Mouse (Mus musculus) thymus, adult 2 months (tissue): ENCODE data around the gene Schip1. TPM values are rescaled to one million over a fixed set of nuclear protein-coding genes. Genes with fewer than 3 reads are reported as not detected.

Experiments used
- DNase-seq: peaks from one replicate; pipeline ENCODE4 v3.0.0; 2021
- H3K27ac ChIP-seq: fragments of 200-500 bp; 2 replicates; pipeline ENCODE4 v1.5.1; 2012; ENCODE audit warnings: low read length, control low read depth; ENCODE audit not compliant: control insufficient read depth, insufficient read depth
- H3K27me3 ChIP-seq: fragments of 200-500 bp; 2 replicates; pipeline ENCODE4 v1.6.1; 2012; ENCODE audit warnings: mild to moderate bottlenecking, low read length, moderate library complexity, mixed read lengths; ENCODE audit not compliant: control insufficient read depth, insufficient read depth
- H3K36me3 ChIP-seq: fragments of 200-500 bp; 2 replicates; pipeline ENCODE4 v1.6.1; 2012; ENCODE audit warnings: mild to moderate bottlenecking, low read length, moderate library complexity; ENCODE audit not compliant: control insufficient read depth, insufficient read depth
- H3K4me1 ChIP-seq: fragments of 200-500 bp; replicated peaks from 2 replicates; pipeline ENCODE4 v1.6.1; 2012; ENCODE audit warnings: low read length; ENCODE audit not compliant: control insufficient read depth, insufficient read depth
- H3K4me3 ChIP-seq: fragments of 200-500 bp; 2 replicates; pipeline ENCODE4 v1.5.1; 2012; ENCODE audit warnings: mild to moderate bottlenecking, low read length, control low read depth, moderate library complexity; ENCODE audit not compliant: control insufficient read depth, insufficient read depth
- CTCF ChIP-seq: fragments of 200-500 bp; IDR thresholded peaks from 2 replicates; pipeline ENCODE4 v1.5.1; 2012; ENCODE audit warnings: mild to moderate bottlenecking, control low read depth, low read length, moderate library complexity, borderline replicate concordance; ENCODE audit not compliant: control insufficient read depth, poor library complexity, insufficient read depth; ENCODE audit errors: extremely low read depth
- POLR2A ChIP-seq: fragments of 200-500 bp; IDR thresholded peaks from 2 replicates; pipeline ENCODE4 v1.6.1; 2012; ENCODE audit warnings: mild to moderate bottlenecking, low read length, control low read depth, moderate library complexity; ENCODE audit not compliant: control insufficient read depth, poor library complexity, insufficient read depth; ENCODE audit errors: extremely low read depth
- WGBS: fragments of 180-500 bp; shearing (Covaris S2); methylation state at CpG from one replicate; pipeline ENCODE4 v1.1.7; 2018; 5-methylcytosine and 5-hydroxymethylcytosine counted together
- polyA plus RNA-seq: library from polyadenylated mRNA; depleted of rRNA; stranded (reverse); fragments of >200 nt; gene quantifications from 2 replicates; pipeline ENCODE4 v1.2.3, GENCODE M21; 2012; rRNA removed

Schip1 gene
- polyA plus RNA-seq = 2.5 and 3.2 TPM in 2 replicates

DNA sequence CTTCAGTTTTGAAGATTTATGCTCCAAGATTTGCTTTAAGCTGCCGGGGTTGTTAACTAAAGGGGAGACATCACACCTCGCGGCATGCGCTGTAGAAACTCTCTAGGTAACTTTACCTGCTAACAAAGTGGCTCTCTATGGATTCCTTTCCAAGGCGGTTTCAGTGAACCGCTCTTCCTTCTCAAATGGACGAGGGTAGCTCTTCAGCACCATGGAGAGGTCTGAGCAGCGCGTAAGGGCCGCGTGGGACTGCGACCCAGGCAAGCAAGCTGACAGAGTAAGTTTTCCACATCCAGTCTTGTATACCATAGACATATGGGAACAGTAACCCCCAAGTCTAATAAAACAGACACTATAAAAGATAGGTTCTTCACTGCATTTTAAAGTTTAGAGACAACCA lies at the start of gene Schip1:
Gene Schip1, plus strand, starts transcription at position 72 of the 400 bp plus-strand sequence.
- no peak within 1 kb of the TSS for H3K4me3 ChIP-seq
- H3K27me3 ChIP-seq = no peaks in the 10 kb centered on the region
- DNase-seq = no peak
- no peak within 1 kb of the TSS for H3K27ac ChIP-seq
- TF ChIP-seq CTCF = no peak
- TF ChIP-seq POLR2A = no peak
- 35% methylated on average over 12 of the region's 12 CpGs for WGBS
- H3K4me1 ChIP-seq = no peaks in the 10 kb centered on the region
- H3K36me3 ChIP-seq = no peaks in the 10 kb centered on the region

DNA sequence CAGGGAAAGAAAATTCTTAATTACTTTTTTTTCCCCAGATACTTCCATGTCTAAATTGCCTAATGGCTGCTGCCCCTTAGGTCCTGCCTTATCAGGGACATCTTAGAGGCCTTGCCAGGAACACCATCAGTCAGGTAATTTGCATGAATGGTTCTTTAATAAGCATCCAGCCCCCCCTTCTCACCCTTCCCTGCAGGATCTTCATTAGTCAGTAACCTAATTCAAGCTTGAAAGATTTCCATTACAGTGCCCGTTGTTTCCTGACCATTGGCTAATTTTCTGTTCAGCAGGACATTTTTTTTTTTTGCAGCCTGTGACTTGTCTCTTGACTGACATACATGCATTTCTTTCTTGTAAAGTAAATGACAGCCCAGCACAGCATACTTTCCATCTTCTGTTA lies 48.8 kb upstream of the Schip1 start:
- no peak overlapping the region for H3K27ac ChIP-seq
- no peaks in the 10 kb centered on the region for H3K27me3 ChIP-seq
- no peak for DNase-seq
- no peaks in the 10 kb centered on the region for H3K36me3 ChIP-seq
- 85% methylated on average over 1 of the region's 1 CpGs for WGBS
- H3K4me3 ChIP-seq = no peak overlapping the region
- TF ChIP-seq POLR2A (no peak), CTCF (no peak)
- no peaks in the 10 kb centered on the region for H3K4me1 ChIP-seq

DNA sequence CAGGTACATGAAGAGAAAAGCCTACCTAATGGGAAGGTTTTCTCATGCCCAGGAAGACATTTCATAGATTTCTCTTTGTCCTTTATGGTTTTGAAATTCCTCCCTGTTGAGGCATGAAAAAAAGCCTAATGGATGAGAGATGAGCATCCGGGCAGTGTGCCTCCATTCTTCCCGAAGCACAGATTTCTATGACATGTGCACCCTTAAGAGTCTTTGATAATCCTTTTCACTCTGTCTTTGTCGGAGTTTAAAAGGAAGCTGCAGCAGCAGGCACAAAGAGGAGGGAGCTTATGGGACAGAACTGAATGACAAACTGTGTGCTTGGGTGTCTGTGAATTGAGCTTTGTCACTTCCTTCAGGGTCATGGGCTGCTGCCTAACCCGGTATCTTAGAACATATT lies 45.2 kb upstream of the Schip1 start:
- Histone ChIP-seq H3K27ac (no peak overlapping the region), H3K4me3 (no peak overlapping the region), H3K27me3 (no peaks in the 10 kb centered on the region), H3K36me3 (no peaks in the 10 kb centered on the region), H3K4me1 (no peaks in the 10 kb centered on the region)
- DNase-seq = no peak
- TF ChIP-seq POLR2A (no peak), CTCF (no peak)
- WGBS = 74% methylated on average over 4 of the region's 4 CpGs

DNA sequence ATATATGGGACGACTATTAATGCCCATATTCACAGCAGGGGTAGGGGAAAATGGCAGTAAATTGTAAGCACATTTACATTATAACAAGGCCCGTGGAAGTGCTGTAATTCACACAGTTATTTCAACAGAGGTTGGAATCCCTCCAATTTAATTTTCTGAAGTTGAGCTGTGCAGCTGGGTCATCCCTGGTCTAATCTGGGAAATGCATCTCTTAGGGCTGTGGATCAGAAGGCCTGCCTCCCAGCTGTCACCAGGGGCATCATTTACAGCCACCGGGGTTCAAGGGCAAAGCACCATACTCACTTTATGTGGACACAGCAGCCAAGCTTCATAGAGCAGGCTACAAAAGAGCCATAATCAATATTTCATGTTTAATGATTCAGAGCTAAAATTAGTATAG lies 28.5 kb upstream of the Schip1 start:
- no peaks in the 10 kb centered on the region for H3K4me1 ChIP-seq
- no peaks in the 10 kb centered on the region for H3K27me3 ChIP-seq
- WGBS = 81% methylated on average over 3 of the region's 3 CpGs
- TF ChIP-seq POLR2A (no peak), CTCF (no peak)
- no peaks in the 10 kb centered on the region for H3K36me3 ChIP-seq
- H3K27ac ChIP-seq = no peak overlapping the region
- no peak for DNase-seq
- H3K4me3 ChIP-seq = no peak overlapping the region

DNA sequence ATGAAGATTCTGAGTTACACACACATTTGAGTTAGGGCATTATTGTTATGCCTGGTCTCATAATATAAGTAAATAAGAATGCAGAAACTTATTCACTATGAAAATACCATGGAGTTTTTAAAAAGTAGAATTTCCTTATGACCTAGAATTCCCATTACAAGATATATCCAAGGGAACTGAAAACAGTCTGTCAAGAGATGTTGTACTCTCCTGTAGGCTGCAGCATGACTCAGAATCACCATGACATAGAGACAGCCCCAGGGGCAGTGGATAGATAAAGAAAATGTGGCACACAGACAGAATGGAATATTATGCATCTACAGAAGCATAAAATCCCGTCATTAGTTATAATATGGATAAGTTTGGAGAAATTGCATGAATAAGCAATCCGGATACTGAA lies 21.7 kb upstream of the Schip1 start:
- Histone ChIP-seq H3K4me3 (no peak overlapping the region), H3K36me3 (no peaks in the 10 kb centered on the region), H3K27me3 (no peaks in the 10 kb centered on the region), H3K27ac (no peak overlapping the region), H3K4me1 (no peaks in the 10 kb centered on the region)
- WGBS = 95% methylated on average over 2 of the region's 2 CpGs
- no peak for DNase-seq
- TF ChIP-seq POLR2A = no peak
- TF ChIP-seq CTCF = no peak

DNA sequence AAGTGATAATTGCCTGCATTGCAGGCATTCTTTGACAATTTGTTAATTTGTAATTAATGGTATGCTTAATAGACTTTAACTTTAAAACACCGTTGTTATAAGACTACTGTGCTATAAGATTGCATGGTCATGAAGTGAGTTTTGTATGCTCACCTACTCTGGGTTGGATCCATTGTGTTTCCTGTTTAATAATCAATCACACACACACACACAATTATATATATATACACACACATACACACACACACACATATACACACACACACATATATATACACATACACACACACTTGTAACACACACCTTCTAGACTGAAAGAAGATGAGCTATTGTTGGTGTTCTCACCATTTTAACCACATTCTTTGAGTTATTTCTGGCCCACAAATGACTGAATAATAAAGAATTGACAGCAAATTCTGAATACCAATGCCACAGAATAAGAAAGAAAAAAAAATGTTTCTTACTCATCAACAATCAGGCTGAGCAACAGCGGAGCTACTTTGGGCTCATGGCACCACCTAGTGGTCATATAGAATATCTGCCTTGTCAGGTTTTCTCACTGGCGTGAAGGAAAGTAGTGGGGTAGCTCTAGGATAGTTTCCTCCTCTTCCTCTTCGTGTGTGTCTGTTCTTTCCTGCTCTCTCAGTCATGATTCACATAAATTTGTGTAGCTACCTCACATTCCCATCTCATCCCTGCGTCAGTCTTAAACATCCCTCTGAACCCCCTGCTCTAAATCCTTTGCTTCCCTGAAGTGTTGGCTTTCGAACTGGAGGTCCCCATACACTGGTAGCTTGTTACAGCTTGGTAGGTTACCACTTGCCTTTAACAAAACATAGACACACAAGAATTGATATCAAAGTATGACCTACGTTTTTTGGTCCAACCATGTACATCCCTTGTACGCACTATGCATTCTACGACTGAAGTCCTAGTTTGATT lies 18.9 kb upstream of the Schip1 start:
- H3K27me3 ChIP-seq = no peaks in the 10 kb centered on the region
- no peak overlapping the region for H3K27ac ChIP-seq
- no peaks in the 10 kb centered on the region for H3K36me3 ChIP-seq
- DNase-seq = no peak
- no peak overlapping the region for H3K4me3 ChIP-seq
- TF ChIP-seq POLR2A (no peak), CTCF (no peak)
- whole genome bisulfite sequencing = 54% methylated on average over 9 of the region's 9 CpGs
- no peaks in the 10 kb centered on the region for H3K4me1 ChIP-seq
